Mouse (Mus musculus): ENCODE data around the gene Cypt12. TPM values are rescaled to one million over a fixed set of nuclear protein-coding genes. Genes with fewer than 3 reads are reported as not detected.

The Cypt12 gene
- not detected in 2 replicates for polyA plus RNA-seq (2014; fragmentation: Nextera tagmentation; extraction: Ambion mirVana)

DNA sequence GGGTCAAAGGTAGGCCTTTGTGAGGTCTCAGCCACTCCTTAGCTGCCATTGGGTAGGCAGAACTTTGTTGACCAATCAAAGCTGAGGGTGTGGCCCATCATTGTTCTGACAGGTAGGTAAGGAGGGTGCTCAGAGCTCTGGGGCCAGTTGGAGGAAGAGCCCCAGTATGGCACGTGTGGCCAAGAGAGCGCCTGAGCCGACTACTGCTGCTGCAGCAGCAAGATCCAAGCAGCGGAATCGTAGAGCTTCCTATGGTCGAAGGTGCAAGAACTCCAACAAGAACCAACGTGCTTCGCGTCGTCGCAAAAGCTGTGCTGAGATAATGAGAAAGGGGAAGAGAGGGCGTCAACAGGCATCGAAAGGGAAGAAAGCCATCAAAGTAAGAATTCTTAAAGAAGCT is at the start of gene Cypt12:
TSS of gene Cypt12 (plus strand) at position 112 of the 400 bp plus-strand sequence.
- Histone ChIP-seq H3K9ac (ENCODE audit: low read length) (no peak within 1 kb of the TSS), H3K4me3 (ENCODE audit: low read depth, low read length) (no peak within 1 kb of the TSS), H3K36me3 (ENCODE audit: control insufficient read depth, insufficient read depth, low read length) (no peaks in the 10 kb centered on the region), H3K27me3 (ENCODE audit: control insufficient read depth, insufficient read depth, low read length) (no peaks in the 10 kb centered on the region), H3K27ac (replicated peaks; ENCODE audit: low read depth, low read length) (no peak within 1 kb of the TSS), H3K9me3 (ENCODE audit: control insufficient read depth, low read length) (no peaks in the 10 kb centered on the region), H3K4me2 (ENCODE audit: low read depth, severe bottlenecking) (no peak within 1 kb of the TSS), H3K4me1 (ENCODE audit: control insufficient read depth, insufficient read depth, low read length) (no peaks in the 10 kb centered on the region)
- ATAC-seq (ENCODE audit: insufficient number of reproducible peaks, low FRiP score, low TSS enrichment, low read depth) (no peak), DNase-seq (ENCODE audit: low spot score) (no peak)
- WGBS = 94% methylated on average over 13 of the region's 13 CpGs

DNA sequence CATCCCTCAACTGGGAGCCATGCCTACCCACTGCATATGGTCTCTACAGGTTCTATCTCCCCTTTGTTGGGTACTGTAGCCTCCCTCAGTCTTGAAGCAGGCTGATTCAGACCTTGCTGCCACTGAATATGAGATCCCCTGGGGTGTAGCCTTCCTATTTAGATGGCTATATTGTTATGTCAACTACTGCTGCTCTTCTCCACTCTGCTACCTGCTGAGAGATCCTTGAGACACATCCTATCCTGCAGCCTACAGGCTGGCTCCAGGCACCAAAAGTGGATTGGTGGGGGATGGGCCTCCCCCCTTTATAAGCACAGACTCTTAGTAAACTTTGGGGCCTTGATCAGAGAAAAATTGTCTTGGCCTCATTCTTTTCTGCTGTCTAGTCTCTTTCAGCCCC is 34.4 kb upstream of the Cypt12 start:
- Histone ChIP-seq H3K9ac (ENCODE audit: low read length) (no peak overlapping the region), H3K9me3 (ENCODE audit: control insufficient read depth, low read length) (no peaks in the 10 kb centered on the region), H3K4me3 (ENCODE audit: low read depth, low read length) (no peak overlapping the region), H3K4me1 (ENCODE audit: control insufficient read depth, insufficient read depth, low read length) (no peaks in the 10 kb centered on the region), H3K4me2 (ENCODE audit: low read depth, severe bottlenecking) (no peak overlapping the region), H3K36me3 (ENCODE audit: control insufficient read depth, insufficient read depth, low read length) (no peaks in the 10 kb centered on the region), H3K27me3 (ENCODE audit: control insufficient read depth, insufficient read depth, low read length) (no peaks in the 10 kb centered on the region), H3K27ac (replicated peaks; ENCODE audit: low read depth, low read length) (no peak overlapping the region)
- DNase-seq (ENCODE audit: low spot score) (no peak), ATAC-seq (ENCODE audit: insufficient number of reproducible peaks, low FRiP score, low TSS enrichment, low read depth) (no peak)

DNA sequence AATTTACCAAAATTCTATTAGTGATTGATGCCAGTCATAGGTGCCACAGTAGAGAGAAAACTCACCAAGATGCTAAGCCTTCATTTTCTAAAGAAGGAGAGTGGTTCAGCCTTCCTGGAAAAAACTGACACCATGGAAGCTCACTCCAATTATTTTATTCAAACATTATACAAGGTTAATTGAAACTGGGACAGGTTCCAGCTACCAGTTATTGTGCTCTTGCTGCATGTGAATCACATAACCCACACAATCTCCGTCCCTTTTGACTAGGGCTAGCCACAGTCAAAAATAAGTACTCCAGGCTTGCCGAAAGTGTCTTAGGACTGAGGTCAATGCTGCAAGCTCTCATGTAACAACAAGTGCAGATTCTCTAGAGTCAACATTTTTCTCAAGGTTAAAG is 8.0 kb upstream of the Cypt12 start:
- DNase-seq (ENCODE audit: low spot score) = no peak
- H3K27me3 ChIP-seq (ENCODE audit: control insufficient read depth, insufficient read depth, low read length) = no peaks in the 10 kb centered on the region
- WGBS = 93% methylated on average over 2 of the region's 2 CpGs
- no peaks in the 10 kb centered on the region for H3K36me3 ChIP-seq (ENCODE audit: control insufficient read depth, insufficient read depth, low read length)
- no peak overlapping the region for H3K27ac ChIP-seq (replicated peaks; ENCODE audit: low read depth, low read length)
- ATAC-seq (ENCODE audit: insufficient number of reproducible peaks, low FRiP score, low TSS enrichment, low read depth) = no peak
- H3K4me1 ChIP-seq (ENCODE audit: control insufficient read depth, insufficient read depth, low read length) = no peaks in the 10 kb centered on the region
- H3K4me2 ChIP-seq (ENCODE audit: low read depth, severe bottlenecking) = no peak overlapping the region
- no peak overlapping the region for H3K9ac ChIP-seq (ENCODE audit: low read length)
- H3K4me3 ChIP-seq (ENCODE audit: low read depth, low read length) = no peak overlapping the region
- H3K9me3 ChIP-seq (ENCODE audit: control insufficient read depth, low read length) = no peaks in the 10 kb centered on the region
